In genomic region chr15:102136129-102136758, GRCm38 (mm10) we compare ENCODE assay signal across 8 mouse cellular contexts. TPM values are rescaled to one million over a fixed set of nuclear protein-coding genes. Genes with fewer than 3 reads are reported as not detected.
DNase-seq lines count a peak whose midpoint lies in the region; ATAC-seq and TF ChIP-seq lines count a peak whose summit lies in the region.

Gene Spryd3 (minus strand): TSS chr15:102136234.

- peak within 1 kb of the TSS; percentile 37; the same call in 1 of the 2 replicates for H3K27ac ChIP-seq in ES-E14 (ENCODE audit: insufficient read depth, low read depth, low read length, poor library complexity, severe bottlenecking)
- H3K27ac ChIP-seq in forebrain, embryonic 15.5 days (replicated peaks), result peak within 1 kb of the TSS; percentile 88

- TF ChIP-seq POLR2A in lung, adult 2 months (IDR thresholded peaks at IDR 0.05; ENCODE audit: borderline replicate concordance, extremely low read depth, low read depth, low read length), result peak; percentile 40; the same call in 1 of the 2 replicates

- intact Hi-C loops in heart, postnatal 25 days (cut with DNase I), result no loop called here

- H3K4me1 ChIP-seq in ES-E14 (ENCODE audit: control insufficient read depth in 2 of 2, insufficient read depth in 2 of 2, low read length in 2 of 2, poor library complexity in 1 of 2), result peaks cover 0 to 2% of the 10 kb centered on the region in 2 experiments; a peak in 1 of 4 replicates
- H3K4me1 ChIP-seq in forebrain, embryonic 15.5 days, result peaks cover 21% of the 10 kb centered on the region
- H3K4me1 ChIP-seq in lung, adult 2 months (ENCODE audit: control insufficient read depth, insufficient read depth, low read length), result peaks cover 11% of the 10 kb centered on the region

- peak; percentile 99 for ATAC-seq in forebrain, embryonic 15.5 days (replicated peaks)
- ATAC-seq in neutrophil, adult 5-6 weeks (ENCODE audit: extremely low read depth, insufficient number of reproducible peaks, low FRiP score, poor library complexity, severe bottlenecking), result peak; percentile 99

- peak within 1 kb of the TSS; percentile 78 for H3K4me2 ChIP-seq in forebrain, embryonic 15.5 days (replicated peaks)

- under 1% methylated on average over 49 of the region's 50 CpGs for WGBS in forebrain, embryonic 15.5 days
- under 1% methylated on average over 50 of the region's 50 CpGs for WGBS in lung, adult 2 months

- in situ Hi-C loops in ES-E14 (cut with MboI; ENCODE audit: low sequenced_read_pairs in 2 of 2, unreplicated experiment in 2 of 2), result no loop called here

- no peaks in the 10 kb centered on the region for H3K27me3 ChIP-seq in forebrain, embryonic 15.5 days

- peak within 1 kb of the TSS; percentile 84 to 87 for H3K4me3 ChIP-seq in ES-E14 (ENCODE audit: insufficient read depth in 1 of 2, low read depth in 1 of 2, low read length in 2 of 2, poor library complexity in 1 of 2, severe bottlenecking in 1 of 2)
- H3K4me3 ChIP-seq in forebrain, embryonic 15.5 days, result peak within 1 kb of the TSS; percentile 98
- H3K4me3 ChIP-seq in lung, adult 2 months (replicated peaks; ENCODE audit: extremely low read depth, low read depth, low read length), result peak within 1 kb of the TSS; percentile 85

- no peaks in the 10 kb centered on the region for H3K9me3 ChIP-seq in ES-E14 (ENCODE audit: control insufficient read depth, insufficient read depth, low read depth, low read length)
- no peaks in the 10 kb centered on the region for H3K9me3 ChIP-seq in forebrain, embryonic 15.5 days

- H3K9ac ChIP-seq in ES-E14 (ENCODE audit: insufficient read depth, low read depth, low read length, poor library complexity, severe bottlenecking), result peak within 1 kb of the TSS; percentile 79
- peak within 1 kb of the TSS; percentile 93 for H3K9ac ChIP-seq in forebrain, embryonic 15.5 days (replicated peaks)

- DNase-seq in ES-E14 (ENCODE audit: low read depth, low spot score), result peak; percentile 91
- peak; percentile 97 for DNase-seq in cerebellum, adult 11-12 months
- peak; percentile 97 for DNase-seq in heart, postnatal 25 days (ENCODE audit: low spot score)
- DNase-seq in layer of hippocampus, adult 18-20 months (ENCODE audit: low spot score in 2 of 2), result peak; percentile 96 to 99
- DNase-seq in lung, adult 2 months, result peak; percentile 99
- peak; percentile 95 to 96 for DNase-seq in thymus, adult 18-20 months

- H3K36me3 ChIP-seq in ES-E14 (ENCODE audit: control insufficient read depth, insufficient read depth, low read length, poor library complexity, severe bottlenecking), result no peaks in the 10 kb centered on the region; the same call in 1 of the 2 replicates
- peaks cover 18% of the 10 kb centered on the region for H3K36me3 ChIP-seq in forebrain, embryonic 15.5 days

- TF ChIP-seq CTCF in lung, adult 2 months (IDR thresholded peaks at IDR 0.05; ENCODE audit: insufficient read depth, low read length), result no peak

TF ChIP-seq in ES-E14, 5 proteins besides CTCF, POLR2A, EP300 and RAD21:
- TF ChIP-seq CHD2 (IDR thresholded peaks at IDR 0.05; ENCODE audit: low read depth, low read length), result peak; percentile 93
- no peak for TF ChIP-seq MAFK (IDR thresholded peaks at IDR 0.05; ENCODE audit: insufficient read depth, low read depth, low read length)
- TF ChIP-seq HCFC1 (IDR thresholded peaks at IDR 0.05; ENCODE audit: borderline replicate concordance, insufficient read depth, low read length), result no peak; the same call in 1 of the 2 replicates
- no peak for TF ChIP-seq ZNF384 (IDR thresholded peaks at IDR 0.05; ENCODE audit: low read depth, low read length)

RNA-seq across cellular contexts. Expression of gene Spryd3, which starts in this region (rescaled TPM):
- 22.7 and 34.8 TPM in 2 replicates for total RNA-seq in ES-E14 (2012; rRNA removed)
- polyA plus RNA-seq in forebrain, embryonic 15.5 days (2015; fragmentation: Nextera tagmentation; extraction: Ambion mirVana), result 38.2 and 42.9 TPM in 2 replicates
- total RNA-seq in heart, postnatal 25 days (2021), result 10 to 100 TPM; 13.2 to 15.1 TPM
- total RNA-seq in layer of hippocampus, adult 18-20 months (2021), result 100 to 1,000 TPM; 156 to 165 TPM
- polyA plus RNA-seq in lung, adult 2 months (2012; rRNA removed), result 40.8 and 55.2 TPM in 2 replicates
- 47.0 and 56.1 TPM in 2 replicates for total RNA-seq in neutrophil, adult 5-6 weeks (2017)

Comparison
In these comparisons a context has a peak if more than half of its experiments do, and no peak if none do; other contexts are left out.
1. Peak in every context shown above with its lines: DNase-seq, ATAC-seq, H3K4me3 ChIP-seq and H3K27ac ChIP-seq.